Mouse (Mus musculus) stomach, embryonic 14.5 days (tissue): Measurements from ENCODE around the gene Adcy7. TPM values are rescaled to one million over a fixed set of nuclear protein-coding genes. Genes with fewer than 3 reads are reported as not detected.

Source experiments
- ATAC-seq: fragments of 200-750 bp; cut with Nextera tagmentation; 2 replicates; pipeline ENCODE4 v1.8.0; 2017; ENCODE audit warnings: low read depth, moderate TSS enrichment; ENCODE audit not compliant: insufficient number of reproducible peaks, insufficient read depth, low FRiP score
- H3K27ac ChIP-seq: fragments of 300-500 bp; sonication (generic); 2 replicates; pipeline ENCODE4 v1.5.1; 2014; ENCODE audit warnings: mild to moderate bottlenecking, low read length, moderate library complexity, mixed read lengths
- H3K27me3 ChIP-seq: fragments of 300-500 bp; sonication (generic); 2 replicates; pipeline ENCODE4 v1.6.1; 2014; ENCODE audit warnings: low read length, control low read depth, mixed read lengths; ENCODE audit not compliant: control insufficient read depth, insufficient read depth
- H3K36me3 ChIP-seq: fragments of 300-500 bp; sonication (generic); 2 replicates; pipeline ENCODE4 v1.6.1; 2014; ENCODE audit warnings: mild to moderate bottlenecking, control low read depth, low read length, moderate library complexity, mixed read lengths; ENCODE audit not compliant: control insufficient read depth, insufficient read depth
- H3K4me1 ChIP-seq: fragments of 300-500 bp; sonication (generic); 2 replicates; pipeline ENCODE4 v1.6.1; 2014; ENCODE audit warnings: low read length, control low read depth, mixed read lengths; ENCODE audit not compliant: control insufficient read depth, insufficient read depth
- H3K4me2 ChIP-seq: fragments of 300-500 bp; sonication (generic); replicated peaks from 2 replicates; pipeline ENCODE4 v1.6.1; 2014; ENCODE audit warnings: low read depth, low read length, control low read depth
- H3K4me3 ChIP-seq: fragments of 300-500 bp; sonication (generic); 2 replicates; pipeline ENCODE4 v1.5.1; 2014; ENCODE audit warnings: low read depth, low read length, control low read depth
- H3K9ac ChIP-seq: fragments of 300-500 bp; sonication (generic); replicated peaks from 2 replicates; pipeline ENCODE4 v1.6.1; 2014; ENCODE audit warnings: low read depth, mild to moderate bottlenecking, control low read depth, low read length, moderate library complexity, mixed read lengths
- H3K9me3 ChIP-seq: fragments of 300-500 bp; sonication (generic); 2 replicates; pipeline ENCODE4 v1.6.1; 2016; ENCODE audit warnings: low read depth, low read length, control low read depth; ENCODE audit not compliant: control insufficient read depth
- WGBS: fragments of 180-500 bp; shearing (Covaris S2); extraction: QIAGEN DNeasy Blood & Tissue Kit; methylation state at CpG from one replicate; pipeline ENCODE4 v1.1.7; 2014; 5-methylcytosine and 5-hydroxymethylcytosine counted together
- polyA plus RNA-seq: library from polyadenylated mRNA; unstranded; fragments of >200 nt; fragmentation: Nextera tagmentation; extraction: Ambion mirVana; gene quantifications from 2 replicates; pipeline ENCODE4 v1.2.1, GENCODE M21; 2014

The Adcy7 gene
- polyA plus RNA-seq, 1 experiment from 2014 or later: 5.0 TPM

- no peak for ATAC-seq
- no peak overlapping the region for H3K27ac ChIP-seq
- H3K9ac ChIP-seq: no peak overlapping the region
- H3K4me3 ChIP-seq: no peak overlapping the region
- H3K36me3 ChIP-seq: peaks cover 16% of the 10 kb centered on the region
- H3K9me3 ChIP-seq: no peaks in the 10 kb centered on the region
- WGBS: 82% methylated on average over 5 of the region's 5 CpGs
- no peaks in the 10 kb centered on the region for H3K27me3 ChIP-seq
- H3K4me2 ChIP-seq: no peak overlapping the region
- H3K4me1 ChIP-seq: peaks cover 7% of the 10 kb centered on the region; the same call in 1 of the 2 replicates
Measured at GRCm38 (mm10) chr8:88323523-88323922, 51.3 kb downstream of the Adcy7 start.

- peaks cover 7% of the 10 kb centered on the region; the same call in 1 of the 2 replicates for H3K4me1 ChIP-seq
- peaks cover 19% of the 10 kb centered on the region for H3K36me3 ChIP-seq
- no peak overlapping the region for H3K27ac ChIP-seq
- 68% methylated on average over 11 of the region's 11 CpGs for WGBS
- no peak overlapping the region for H3K4me3 ChIP-seq
- ATAC-seq: no peak
- no peak overlapping the region for H3K4me2 ChIP-seq
- H3K9ac ChIP-seq: no peak overlapping the region
- H3K9me3 ChIP-seq: no peaks in the 10 kb centered on the region
- no peaks in the 10 kb centered on the region for H3K27me3 ChIP-seq
Measured at GRCm38 (mm10) chr8:88324760-88325159, 52.6 kb downstream of the Adcy7 start.

GRCm38 (mm10) chr8:88325251-88325650, 53.0 kb downstream of the Adcy7 start:
- no peak overlapping the region for H3K9ac ChIP-seq
- no peaks in the 10 kb centered on the region for H3K9me3 ChIP-seq
- H3K4me3 ChIP-seq: no peak overlapping the region
- no peak overlapping the region for H3K27ac ChIP-seq
- ATAC-seq: peak; percentile 30; the same call in 1 of the 2 replicates
- H3K4me2 ChIP-seq: no peak overlapping the region
- peaks cover 19% of the 10 kb centered on the region for H3K36me3 ChIP-seq
- H3K27me3 ChIP-seq: no peaks in the 10 kb centered on the region
- 16% methylated on average over 5 of the region's 5 CpGs for WGBS
- peaks cover 7% of the 10 kb centered on the region; the same call in 1 of the 2 replicates for H3K4me1 ChIP-seq

- Histone ChIP-seq H3K4me1 (peaks cover 7% of the 10 kb centered on the region; the same call in 1 of the 2 replicates), H3K27ac (no peak overlapping the region), H3K36me3 (peaks cover 19% of the 10 kb centered on the region), H3K9ac (no peak overlapping the region), H3K4me2 (no peak overlapping the region), H3K27me3 (no peaks in the 10 kb centered on the region), H3K9me3 (no peaks in the 10 kb centered on the region), H3K4me3 (no peak overlapping the region)
- 81% methylated on average over 5 of the region's 5 CpGs for WGBS
- no peak for ATAC-seq
Measured at GRCm38 (mm10) chr8:88325795-88326194, 53.6 kb downstream of the Adcy7 start.

GRCm38 (mm10) chr8:88326328-88326727, 54.1 kb downstream of the Adcy7 start:
- peaks cover 19% of the 10 kb centered on the region for H3K36me3 ChIP-seq
- H3K9ac ChIP-seq: no peak overlapping the region
- no peaks in the 10 kb centered on the region for H3K27me3 ChIP-seq
- H3K9me3 ChIP-seq: no peaks in the 10 kb centered on the region
- ATAC-seq: no peak
- no peak overlapping the region for H3K4me2 ChIP-seq
- peaks cover 7% of the 10 kb centered on the region; the same call in 1 of the 2 replicates for H3K4me1 ChIP-seq
- WGBS: 94% methylated on average over 12 of the region's 12 CpGs
- no peak overlapping the region for H3K27ac ChIP-seq
- H3K4me3 ChIP-seq: no peak overlapping the region

GRCm38 (mm10) chr8:88328689-88329088, 56.5 kb downstream of the Adcy7 start:
- H3K9me3 ChIP-seq: no peaks in the 10 kb centered on the region
- peaks cover 7% of the 10 kb centered on the region; the same call in 1 of the 2 replicates for H3K4me1 ChIP-seq
- H3K9ac ChIP-seq: no peak overlapping the region
- no peak overlapping the region for H3K27ac ChIP-seq
- no peak overlapping the region for H3K4me3 ChIP-seq
- H3K36me3 ChIP-seq: peaks cover 41% of the 10 kb centered on the region
- 83% methylated on average over 6 of the region's 6 CpGs for WGBS
- no peaks in the 10 kb centered on the region for H3K27me3 ChIP-seq
- ATAC-seq: no peak
- no peak overlapping the region for H3K4me2 ChIP-seq

- Histone ChIP-seq H3K27me3 (no peaks in the 10 kb centered on the region), H3K4me1 (peaks cover 2% of the 10 kb centered on the region; the same call in 1 of the 2 replicates), H3K4me2 (no peak overlapping the region), H3K4me3 (no peak overlapping the region), H3K9ac (no peak overlapping the region), H3K9me3 (no peaks in the 10 kb centered on the region), H3K27ac (no peak overlapping the region), H3K36me3 (peaks cover 46% of the 10 kb centered on the region)
- WGBS: 84% methylated on average over 3 of the region's 3 CpGs
- no peak for ATAC-seq
Measured at GRCm38 (mm10) chr8:88330816-88331215, 58.6 kb downstream of the Adcy7 start.

- no peaks in the 10 kb centered on the region for H3K27me3 ChIP-seq
- ATAC-seq: no peak
- 85% methylated on average over 2 of the region's 2 CpGs for WGBS
- no peak overlapping the region for H3K4me3 ChIP-seq
- H3K27ac ChIP-seq: no peak overlapping the region
- H3K4me2 ChIP-seq: no peak overlapping the region
- peaks cover 36% of the 10 kb centered on the region for H3K36me3 ChIP-seq
- H3K4me1 ChIP-seq: no peaks in the 10 kb centered on the region
- no peaks in the 10 kb centered on the region for H3K9me3 ChIP-seq
- no peak overlapping the region for H3K9ac ChIP-seq
Measured at GRCm38 (mm10) chr8:88334384-88334783, 62.2 kb downstream of the Adcy7 start.

- WGBS: 78% methylated on average over 3 of the region's 3 CpGs
- Histone ChIP-seq H3K4me1 (no peaks in the 10 kb centered on the region), H3K36me3 (peaks cover 37% of the 10 kb centered on the region), H3K27me3 (no peaks in the 10 kb centered on the region), H3K27ac (no peak overlapping the region), H3K4me3 (no peak overlapping the region), H3K9ac (no peak overlapping the region), H3K9me3 (no peaks in the 10 kb centered on the region), H3K4me2 (no peak overlapping the region)
- ATAC-seq: no peak
Measured at GRCm38 (mm10) chr8:88334975-88335374, 62.8 kb downstream of the Adcy7 start.
